9 mouse cellular contexts compared by ENCODE assay signal in genomic region chr3:52243271-52244021, GRCm38 (mm10). TPM values are rescaled to one million over a fixed set of nuclear protein-coding genes. Genes with fewer than 3 reads are reported as not detected.
A peak's percentile ranks its signal among the peaks of the same experiment; 100 is the strongest.
DNase-seq lines count a peak whose midpoint lies in the region; ATAC-seq and TF ChIP-seq lines count a peak whose summit lies in the region.
"Had no signal": no experiment of that assay in that cellular context is flagged by ENCODE, and none has a peak within 500 bp of the region (broad histone marks: within the 10 kb centered on the region; RNA-seq: fewer than 3 reads in every experiment).

No protein-coding gene starts in this region.

- peak; percentile 38 to 40 for DNase-seq in cerebellum, adult 18-20 months
- no peak for DNase-seq in cerebellum, adult 11-12 months
- peak; percentile 64 for DNase-seq in kidney, postnatal 0 days (ENCODE audit: low spot score)
- DNase-seq in embryo, embryonic 11 days: peak; percentile 63
- peak; percentile 49 for DNase-seq in lung, postnatal 36 days
- DNase-seq in spleen, adult 12 weeks (ENCODE audit: low spot score): no peak

- no peak overlapping the region for H3K4me3 ChIP-seq in kidney, postnatal 0 days (replicated peaks; ENCODE audit: low read depth, low read length)
- no peak overlapping the region for H3K4me3 ChIP-seq in kidney, embryonic 15.5 days (replicated peaks)

- no peak overlapping the region for H3K9ac ChIP-seq in kidney, postnatal 0 days (ENCODE audit: low read depth, low read length)
- no peak overlapping the region for H3K9ac ChIP-seq in kidney, embryonic 15.5 days

- no peaks in the 10 kb centered on the region for H3K27me3 ChIP-seq in kidney, postnatal 0 days (ENCODE audit: insufficient read depth, low read length)
- H3K27me3 ChIP-seq in kidney, embryonic 15.5 days: 0 out of 2 replicates have a peak, but pooled peaks cover 3% of the 10 kb centered on the region

- peak; percentile 77 for TF ChIP-seq CTCF in kidney, postnatal 0 days (IDR thresholded peaks at IDR 0.05; ENCODE audit: low read depth)

- H3K4me1 ChIP-seq in kidney, postnatal 0 days (replicated peaks; ENCODE audit: insufficient read depth, low read length): no peaks in the 10 kb centered on the region
- H3K4me1 ChIP-seq in kidney, embryonic 15.5 days: no peaks in the 10 kb centered on the region

- no peak overlapping the region for H3K4me2 ChIP-seq in kidney, postnatal 0 days (ENCODE audit: low read length)
- H3K4me2 ChIP-seq in kidney, embryonic 15.5 days: no peak overlapping the region

- WGBS in kidney, postnatal 0 days: 49% methylated on average over 12 of the region's 12 CpGs
- WGBS in kidney, embryonic 15.5 days: 51% methylated on average over 12 of the region's 12 CpGs

- no peaks in the 10 kb centered on the region for H3K9me3 ChIP-seq in kidney, postnatal 0 days (replicated peaks; ENCODE audit: low read length)
- no peaks in the 10 kb centered on the region for H3K9me3 ChIP-seq in kidney, embryonic 15.5 days (replicated peaks)

- no peak overlapping the region for H3K27ac ChIP-seq in kidney, postnatal 0 days
- no peak overlapping the region for H3K27ac ChIP-seq in kidney, embryonic 15.5 days
- H3K27ac ChIP-seq: macrophage had no signal

- ATAC-seq in kidney, postnatal 0 days (replicated peaks; ENCODE audit: low FRiP score, low read depth): no peak
- no peak for ATAC-seq in kidney, embryonic 15.5 days (replicated peaks; ENCODE audit: low FRiP score)
- peak; percentile 56 for ATAC-seq in CD4-positive, CD25-positive, alpha-beta regulatory T cell, adult 4 months

- no peaks in the 10 kb centered on the region for H3K36me3 ChIP-seq in kidney, postnatal 0 days (ENCODE audit: insufficient read depth, low read length)
- H3K36me3 ChIP-seq in kidney, embryonic 15.5 days: no peaks in the 10 kb centered on the region

RNA-seq across cellular contexts. Expression of gene Foxo1, which starts 24.7 kb away (rescaled TPM):
- polyA plus RNA-seq in kidney, postnatal 0 days (2015; fragmentation: Nextera tagmentation; extraction: Ambion mirVana): 7.0 and 8.6 TPM in 2 replicates
- 6.7 and 6.9 TPM in 2 replicates for polyA plus RNA-seq in kidney, embryonic 15.5 days (2015; fragmentation: Nextera tagmentation; extraction: Ambion mirVana)
- 10 to 100 TPM; 37.1 to 38.9 TPM for polyA plus RNA-seq in CD4-positive, CD25-positive, alpha-beta regulatory T cell, adult 4 months (2017; shearing (Covaris generic))

Comparison
In these comparisons a context has a peak if more than half of its experiments do, and no peak if none do; other contexts are left out.
1. DNase-seq: peak in cerebellum, adult 18-20 months (2 of 2), kidney, postnatal 0 days (single experiment), embryo, embryonic 11 days (single experiment) and lung, postnatal 36 days (single experiment); none in cerebellum, adult 11-12 months (single experiment) and spleen, adult 12 weeks (single experiment).